Mouse (Mus musculus) bone marrow macrophage, adult 2 months (primary cell): ENCODE measurements around the gene Cr2.

Source experiments
- CTCF ChIP-seq: IDR thresholded peaks from 2 replicates; pipeline ENCODE4 v1.5.1; 2012; ENCODE audit warnings: low read depth, mild to moderate bottlenecking, low read length, moderate library complexity
- POLR2A ChIP-seq: IDR thresholded peaks from 2 replicates; pipeline ENCODE4 v1.6.1; 2012; ENCODE audit warnings: mild to moderate bottlenecking, low read depth, low read length, borderline replicate concordance

- no peak for TF ChIP-seq POLR2A
- TF ChIP-seq CTCF: no peak; the same call in 1 of the 2 replicates
These were observed 45.4 kb downstream of the Cr2 start, which contains the start of gene Cr1l for GRCm38 (mm10) chr1:195130953-195131674.
